Comparison of ENCODE assay signal across 1 mouse cellular context in genomic region chr11:74650576-74651100, GRCm38 (mm10).
TF ChIP-seq lines count a peak whose summit lies in the region.

No protein-coding gene starts in this region.

TF ChIP-seq in MEL, 35 proteins besides CTCF, POLR2A, EP300 and RAD21 (continued from another document):
- no peak for TF ChIP-seq E2F4 (IDR thresholded peaks at IDR 0.05; ENCODE audit: borderline replicate concordance, low read depth, low read length)
